Mouse (Mus musculus): Measurements from ENCODE around the gene Krtap17-1.

Krtap17-1 gene

GRCm38 (mm10) chr11:99964213-99964612 is 29.6 kb downstream of the Krtap17-1 start:
- DNase-seq (ENCODE audit: low spot score), result no peak

GRCm38 (mm10) chr11:99948175-99948574 is 45.6 kb downstream of the Krtap17-1 start, which contains the start of gene Krtap9-5:
TSS of gene Krtap9-5 (plus strand) at chr11:99948475.
- DNase-seq (ENCODE audit: low spot score), result no peak

Data from yolk sac, embryonic 10.5 days (tissue).